11 mouse cellular contexts compared by ENCODE assay signal in the genomic region with DNA sequence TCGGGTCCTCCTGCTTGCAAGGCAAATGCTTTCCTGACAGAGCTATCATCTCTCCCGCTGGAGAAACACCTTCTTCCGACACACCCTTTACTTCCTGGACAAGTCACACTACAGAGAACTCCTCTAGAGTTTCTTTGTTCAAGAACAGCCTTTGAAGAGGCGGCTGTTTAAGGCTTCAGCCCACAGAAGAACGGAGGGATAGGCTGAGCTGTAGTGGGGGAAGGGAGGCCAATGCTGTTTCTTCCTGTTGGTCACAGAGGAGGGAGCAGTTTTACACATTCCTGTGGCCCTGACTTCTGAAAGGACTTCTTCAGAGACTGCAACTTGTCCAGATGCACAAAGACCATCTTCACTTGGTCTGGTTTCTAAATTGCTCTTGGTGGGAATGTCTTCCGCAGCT.
DNase-seq lines count a peak whose midpoint lies in the region; ATAC-seq lines count a peak whose summit lies in the region.
"Had no signal": no experiment of that assay in that cellular context is flagged by ENCODE, and none has a peak within 500 bp of the region (broad histone marks: within the 10 kb centered on the region; RNA-seq: fewer than 3 reads in every experiment).

No protein-coding gene starts in this region.

- H3K4me1 ChIP-seq in limb, embryonic 12.5 days (replicated peaks): peaks cover 26% of the 10 kb centered on the region
- no peaks in the 10 kb centered on the region for H3K4me1 ChIP-seq in intestine, embryonic 15.5 days (replicated peaks)
- H3K4me1 ChIP-seq in midbrain, embryonic 15.5 days: no peaks in the 10 kb centered on the region
- H3K4me1 ChIP-seq: liver, embryonic 13.5 days had no signal

- WGBS in limb, embryonic 12.5 days: 46% methylated on average over 6 of the region's 6 CpGs
- WGBS in intestine, embryonic 15.5 days: 58% methylated on average over 6 of the region's 6 CpGs
- WGBS in midbrain, embryonic 15.5 days: 48% methylated on average over 6 of the region's 6 CpGs

- H3K27me3 ChIP-seq in limb, embryonic 12.5 days: no peaks in the 10 kb centered on the region
- no peaks in the 10 kb centered on the region for H3K27me3 ChIP-seq in intestine, embryonic 15.5 days (replicated peaks)
- no peaks in the 10 kb centered on the region for H3K27me3 ChIP-seq in midbrain, embryonic 15.5 days (replicated peaks)
- H3K27me3 ChIP-seq: liver, embryonic 13.5 days had no signal

- 0 out of 2 replicates have a peak overlapping the region, but pooled peaks have one; percentile 20 for H3K27ac ChIP-seq in limb, embryonic 12.5 days
- no peak overlapping the region for H3K27ac ChIP-seq in intestine, embryonic 15.5 days
- no peak overlapping the region for H3K27ac ChIP-seq in midbrain, embryonic 15.5 days
- H3K27ac ChIP-seq: hindbrain, embryonic 14.5 days; liver, embryonic 13.5 days had no signal

- H3K4me2 ChIP-seq in limb, embryonic 12.5 days: no peak overlapping the region
- H3K4me2 ChIP-seq in intestine, embryonic 15.5 days (replicated peaks): no peak overlapping the region
- no peak overlapping the region for H3K4me2 ChIP-seq in midbrain, embryonic 15.5 days
- H3K4me2 ChIP-seq: hindbrain, embryonic 14.5 days; liver, embryonic 13.5 days had no signal

- no peak overlapping the region for H3K4me3 ChIP-seq in limb, embryonic 12.5 days (replicated peaks)
- H3K4me3 ChIP-seq in intestine, embryonic 15.5 days (replicated peaks): no peak overlapping the region
- H3K4me3 ChIP-seq in midbrain, embryonic 15.5 days: no peak overlapping the region
- H3K4me3 ChIP-seq: liver, embryonic 13.5 days had no signal

- intact Hi-C loops in heart, postnatal 36 days (cut with DNase I): loop anchor here (2.0 to 10.0 kb wide), 4 partner anchors 84 to 1610 kb away; no protein-coding TSS in a partner anchor
- intact Hi-C loops in heart, postnatal 14 days (cut with DNase I): loop anchor here (2.0 to 5.0 kb wide), 2 partner anchors 126 to 1540 kb away; no protein-coding TSS in a partner anchor

- DNase-seq in heart, adult 8-10 months (ENCODE audit: low spot score): peak; percentile 11
- DNase-seq in heart, postnatal 36 days: no peak
- DNase-seq in CD4-positive helper T cell, adult 2 months (ENCODE audit: low read depth, low spot score): peak; percentile 9
- peak; percentile 97 for DNase-seq in ZHBTc4 (ENCODE audit: low read depth, low spot score)
- no peak for DNase-seq in heart, postnatal 14 days
- DNase-seq: cerebellum, postnatal 36 days; liver, embryonic 13.5 days had no signal

- 0 out of 2 replicates have a peak, but pooled peaks cover 8% of the 10 kb centered on the region for H3K9me3 ChIP-seq in limb, embryonic 12.5 days
- H3K9me3 ChIP-seq in intestine, embryonic 15.5 days: no peaks in the 10 kb centered on the region
- no peaks in the 10 kb centered on the region for H3K9me3 ChIP-seq in midbrain, embryonic 15.5 days
- H3K9me3 ChIP-seq: liver, embryonic 13.5 days had no signal

- H3K36me3 ChIP-seq in limb, embryonic 12.5 days: no peaks in the 10 kb centered on the region
- H3K36me3 ChIP-seq in intestine, embryonic 15.5 days: no peaks in the 10 kb centered on the region
- H3K36me3 ChIP-seq in midbrain, embryonic 15.5 days (replicated peaks): no peaks in the 10 kb centered on the region
- H3K36me3 ChIP-seq: liver, embryonic 13.5 days had no signal

- H3K9ac ChIP-seq in limb, embryonic 12.5 days (replicated peaks): no peak overlapping the region
- H3K9ac ChIP-seq in intestine, embryonic 15.5 days: no peak overlapping the region
- H3K9ac ChIP-seq in midbrain, embryonic 15.5 days: no peak overlapping the region
- H3K9ac ChIP-seq: hindbrain, embryonic 14.5 days; liver, embryonic 13.5 days had no signal

- no peak for ATAC-seq in limb, embryonic 12.5 days (ENCODE audit: insufficient number of reproducible peaks, insufficient read depth, low FRiP score, low TSS enrichment, low read depth)
- ATAC-seq in intestine, embryonic 15.5 days: no peak
- ATAC-seq in midbrain, embryonic 15.5 days (replicated peaks): no peak

Comparison
In these comparisons a context has a peak if more than half of its experiments do, and no peak if none do; other contexts are left out.
1. DNase-seq: peak in heart, adult 8-10 months (single experiment), CD4-positive helper T cell, adult 2 months (single experiment) and ZHBTc4 (single experiment); none in heart, postnatal 36 days (0 of 2) and heart, postnatal 14 days (0 of 2).